Mouse (Mus musculus): ENCODE measurements around the gene Man2a1.

GRCm38 (mm10) chr17:64668504-64668903 lies 68.0 kb downstream of the Man2a1 start:
- no peak for TF ChIP-seq TAL1 (IDR thresholded peaks at IDR 0.05; ENCODE audit: low read length)
- TF ChIP-seq GATA1 (IDR thresholded peaks at IDR 0.05; ENCODE audit: low read length), result no peak

Measured in erythroblast, embryonic 14.5 days (primary cell).